ENCODE assay signal across 9 mouse cellular contexts in the genomic region with DNA sequence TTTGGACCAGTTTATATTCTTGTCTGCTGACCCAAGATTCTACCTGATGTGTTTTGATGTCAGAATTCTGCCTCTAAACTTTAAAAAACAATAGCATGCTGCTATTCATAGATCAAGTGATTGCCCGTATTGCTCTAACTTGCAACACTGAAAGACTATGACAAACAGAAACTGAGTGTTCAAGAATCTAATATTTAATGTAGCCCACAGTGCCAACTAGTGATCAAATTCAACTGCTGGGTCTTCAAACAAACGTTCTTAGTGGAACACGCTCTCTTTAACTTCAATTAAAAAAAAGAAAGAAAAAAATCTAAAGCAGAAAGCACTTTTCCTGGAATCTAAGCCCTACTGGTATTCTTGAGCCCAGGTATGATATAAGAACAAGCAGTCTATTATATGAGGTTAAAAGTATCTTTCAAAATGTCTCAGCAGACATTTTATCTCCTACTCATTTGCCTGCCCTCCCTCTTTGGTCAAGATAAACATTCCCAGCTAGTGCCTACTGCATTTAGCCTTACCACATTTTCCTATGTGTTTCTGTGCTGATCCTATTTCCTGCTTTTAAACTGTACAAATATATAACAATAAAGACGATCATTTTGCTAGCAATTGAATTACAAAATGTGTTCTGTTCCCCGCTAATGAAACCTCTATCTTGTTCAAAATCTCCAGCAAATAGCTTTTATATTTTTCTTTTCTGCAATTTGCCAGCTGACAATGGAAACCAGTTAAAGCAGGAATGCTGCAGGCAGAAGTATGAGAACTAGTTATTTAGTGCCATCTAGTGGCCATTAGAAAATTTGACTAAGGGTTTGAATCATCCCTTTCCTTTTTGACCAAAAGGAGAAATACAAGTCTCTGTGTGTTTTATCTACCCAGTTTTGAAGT. TPM values are rescaled to one million over a fixed set of nuclear protein-coding genes. Genes with fewer than 3 reads are reported as not detected.
DNase-seq lines count a peak whose midpoint lies in the region; ATAC-seq and TF ChIP-seq lines count a peak whose summit lies in the region.
"Had no signal": no experiment of that assay in that cellular context is flagged by ENCODE, and none has a peak within 500 bp of the region (broad histone marks: within the 10 kb centered on the region; RNA-seq: fewer than 3 reads in every experiment).

No protein-coding gene starts in this region.

- no peak overlapping the region for H3K27ac ChIP-seq in layer of hippocampus, adult 2 months
- H3K27ac ChIP-seq in midbrain, embryonic 16.5 days (ENCODE audit: low read length) = 0 out of 2 replicates have a peak overlapping the region, but pooled peaks have one; percentile 58
- H3K27ac ChIP-seq: liver, embryonic 15.5 days had no signal

- no peak overlapping the region for H3K4me3 ChIP-seq in layer of hippocampus, adult 2 months
- no peak overlapping the region for H3K4me3 ChIP-seq in midbrain, embryonic 16.5 days (ENCODE audit: low read depth, low read length)
- H3K4me3 ChIP-seq: liver, embryonic 15.5 days had no signal

- TF ChIP-seq CTCF in layer of hippocampus, adult 2 months (conservative IDR thresholded peaks at IDR 0.05) = peak; percentile 84

- no peak overlapping the region for H3K9ac ChIP-seq in midbrain, embryonic 16.5 days (ENCODE audit: low read depth, low read length)
- H3K9ac ChIP-seq: liver, embryonic 15.5 days had no signal

- H3K27me3 ChIP-seq in midbrain, embryonic 16.5 days (ENCODE audit: control insufficient read depth, insufficient read depth, low read depth, low read length) = peaks cover 3% of the 10 kb centered on the region; the same call in 1 of the 2 replicates
- H3K27me3 ChIP-seq: liver, embryonic 15.5 days had no signal

- DNase-seq in layer of hippocampus, adult 2 months (ENCODE audit: low spot score in 2 of 2) = peak; percentile 12 to 23
- no peak for DNase-seq in layer of hippocampus, adult 8-10 months (ENCODE audit: low spot score in 2 of 2)
- DNase-seq in R1 (ENCODE audit: low read depth, low spot score) = peak; percentile 25
- no peak for DNase-seq in c-Kit-positive CD71-positive TER-119-positive erythroid progenitor cells, embryonic 14.5 days (ENCODE audit: low spot score)
- DNase-seq in layer of hippocampus, adult 9-11 months = no peak
- DNase-seq in frontal cortex, postnatal 25 days (ENCODE audit: low spot score in 2 of 2) = no peak

- ATAC-seq in hematopoietic stem cell, adult 5-6 weeks (replicated peaks in 1 of 2; ENCODE audit: insufficient read depth in 1 of 2, low FRiP score in 2 of 2, low TSS enrichment in 1 of 2, low read depth in 1 of 2, poor library complexity in 2 of 2, severe bottlenecking in 2 of 2) = peak; percentile 46 to 69; a peak in 3 of 4 replicates
- ATAC-seq in midbrain, embryonic 16.5 days = peak; percentile 87

- no peaks in the 10 kb centered on the region for H3K36me3 ChIP-seq in midbrain, embryonic 16.5 days (ENCODE audit: control insufficient read depth, insufficient read depth, low read length)
- H3K36me3 ChIP-seq: liver, embryonic 15.5 days had no signal

- no peaks in the 10 kb centered on the region; the same call in 1 of the 2 replicates for H3K4me1 ChIP-seq in midbrain, embryonic 16.5 days (ENCODE audit: control insufficient read depth, insufficient read depth, low read length)
- H3K4me1 ChIP-seq: liver, embryonic 15.5 days had no signal

- no peak overlapping the region for H3K4me2 ChIP-seq in midbrain, embryonic 16.5 days (ENCODE audit: low read length)
- H3K4me2 ChIP-seq: liver, embryonic 15.5 days had no signal

- 53% methylated on average over 5 of the region's 5 CpGs for WGBS in midbrain, embryonic 16.5 days

- no peaks in the 10 kb centered on the region for H3K9me3 ChIP-seq in midbrain, embryonic 16.5 days (replicated peaks; ENCODE audit: control insufficient read depth, low read length, poor library complexity, severe bottlenecking)
- H3K9me3 ChIP-seq: liver, embryonic 15.5 days had no signal

RNA-seq across cellular contexts. Expression of gene 5730480H06Rik, which starts 17.6 kb away (rescaled TPM):
- total RNA-seq in layer of hippocampus, adult 2 months (2021) = 10 to 100 TPM; 18.9 to 24.8 TPM
- 10 to 100 TPM; 18.0 to 22.2 (median 19.8) TPM for total RNA-seq in layer of hippocampus, adult 8-10 months (2022)
- total RNA-seq in hematopoietic stem cell, adult 5-6 weeks (2017) = 10.0 and 19.3 TPM in 2 replicates
- polyA plus RNA-seq in midbrain, embryonic 16.5 days (2015; fragmentation: Nextera tagmentation; extraction: Ambion mirVana) = 16.1 and 17.8 TPM in 2 replicates

Comparison
In these comparisons a context has a peak if more than half of its experiments do, and no peak if none do; other contexts are left out.
1. DNase-seq: peak in layer of hippocampus, adult 2 months (2 of 2) and R1 (single experiment); none in layer of hippocampus, adult 8-10 months (0 of 2), c-Kit-positive CD71-positive TER-119-positive erythroid progenitor cells, embryonic 14.5 days (single experiment), layer of hippocampus, adult 9-11 months (single experiment) and frontal cortex, postnatal 25 days (0 of 2).